Mouse (Mus musculus) urinary bladder, postnatal 4 days (tissue): Measurements from ENCODE around the gene Tnfrsf1a.

ENCODE experiments used
- DNase-seq, 2 experiments: peaks; one replicate each; pipeline ENCODE4 v3.0.0; 2021 to 2022; ENCODE audit warnings: low spot score in 2 of 2

The Tnfrsf1a gene

GRCm38 (mm10) chr6:125353655-125354054, 4.5 kb downstream of the Tnfrsf1a start:
- DNase-seq, result no peak

GRCm38 (mm10) chr6:125354352-125355151, 5.4 kb downstream of the Tnfrsf1a start:
- DNase-seq, result peak in 1 of 2 experiments; percentile 65

GRCm38 (mm10) chr6:125355197-125355741, 6.1 kb downstream of the Tnfrsf1a start:
- no peak for DNase-seq

- no peak for DNase-seq
Observed at GRCm38 (mm10) chr6:125356264-125356663, 7.1 kb downstream of the Tnfrsf1a start.

- DNase-seq, result no peak
Observed at GRCm38 (mm10) chr6:125357334-125357733, 8.2 kb downstream of the Tnfrsf1a start.

GRCm38 (mm10) chr6:125359999-125360398, 10.8 kb downstream of the Tnfrsf1a start:
- no peak for DNase-seq

GRCm38 (mm10) chr6:125360846-125361245, 11.7 kb downstream of the Tnfrsf1a start:
- no peak for DNase-seq

- DNase-seq, result peak; percentile 60 to 75
Observed at GRCm38 (mm10) chr6:125361467-125362291, 12.5 kb downstream of the Tnfrsf1a start.

GRCm38 (mm10) chr6:125363021-125363420, 13.9 kb downstream of the Tnfrsf1a start:
- no peak for DNase-seq

GRCm38 (mm10) chr6:125363451-125364242, 14.5 kb downstream of the Tnfrsf1a start:
- DNase-seq, result no peak

GRCm38 (mm10) chr6:125364448-125364847, 15.3 kb downstream of the Tnfrsf1a start:
- no peak for DNase-seq

- DNase-seq, result no peak
Observed at GRCm38 (mm10) chr6:125365522-125365921, 16.4 kb downstream of the Tnfrsf1a start.

- DNase-seq, result no peak
Observed at GRCm38 (mm10) chr6:125366133-125366532, 17.0 kb downstream of the Tnfrsf1a start.

- no peak for DNase-seq
Observed at GRCm38 (mm10) chr6:125367758-125368371, 18.7 kb downstream of the Tnfrsf1a start.

- no peak for DNase-seq
Observed at GRCm38 (mm10) chr6:125377042-125377441, 27.9 kb downstream of the Tnfrsf1a start.

- DNase-seq, result peak; percentile 75 to 81
Observed at GRCm38 (mm10) chr6:125377582-125378451, 28.7 kb downstream of the Tnfrsf1a start.

GRCm38 (mm10) chr6:125378621-125379020, 29.5 kb downstream of the Tnfrsf1a start:
- DNase-seq, result no peak

GRCm38 (mm10) chr6:125379781-125380180, 30.6 kb downstream of the Tnfrsf1a start:
- DNase-seq, result no peak

GRCm38 (mm10) chr6:125380372-125381360, 31.5 kb downstream of the Tnfrsf1a start, which contains the start of gene Plekhg6:
Plekhg6 (minus strand) TSS chr6:125380793.
- DNase-seq, result no peak
